Mouse (Mus musculus) frontal cortex, adult 2 months (tissue): ENCODE measurements around the gene Palmd. TPM values are rescaled to one million over a fixed set of nuclear protein-coding genes. Genes with fewer than 3 reads are reported as not detected.
A peak's percentile ranks its signal among the peaks of the same experiment; 100 is the strongest.

ENCODE experiments used
- DNase-seq, 2 experiments: peaks; one replicate each; pipeline ENCODE4 v3.0.0; 2022; ENCODE audit warnings: low spot score in 1 of 2; ENCODE audit errors: extremely low spot score in 1 of 2
- polyA plus RNA-seq: library from polyadenylated mRNA; depleted of rRNA; stranded (reverse); fragments of >200 nt; gene quantifications from 2 replicates; pipeline ENCODE4 v1.2.3, GENCODE M21; 2012

Palmd gene
- polyA plus RNA-seq, 1 experiment = 12.8 TPM

DNA sequence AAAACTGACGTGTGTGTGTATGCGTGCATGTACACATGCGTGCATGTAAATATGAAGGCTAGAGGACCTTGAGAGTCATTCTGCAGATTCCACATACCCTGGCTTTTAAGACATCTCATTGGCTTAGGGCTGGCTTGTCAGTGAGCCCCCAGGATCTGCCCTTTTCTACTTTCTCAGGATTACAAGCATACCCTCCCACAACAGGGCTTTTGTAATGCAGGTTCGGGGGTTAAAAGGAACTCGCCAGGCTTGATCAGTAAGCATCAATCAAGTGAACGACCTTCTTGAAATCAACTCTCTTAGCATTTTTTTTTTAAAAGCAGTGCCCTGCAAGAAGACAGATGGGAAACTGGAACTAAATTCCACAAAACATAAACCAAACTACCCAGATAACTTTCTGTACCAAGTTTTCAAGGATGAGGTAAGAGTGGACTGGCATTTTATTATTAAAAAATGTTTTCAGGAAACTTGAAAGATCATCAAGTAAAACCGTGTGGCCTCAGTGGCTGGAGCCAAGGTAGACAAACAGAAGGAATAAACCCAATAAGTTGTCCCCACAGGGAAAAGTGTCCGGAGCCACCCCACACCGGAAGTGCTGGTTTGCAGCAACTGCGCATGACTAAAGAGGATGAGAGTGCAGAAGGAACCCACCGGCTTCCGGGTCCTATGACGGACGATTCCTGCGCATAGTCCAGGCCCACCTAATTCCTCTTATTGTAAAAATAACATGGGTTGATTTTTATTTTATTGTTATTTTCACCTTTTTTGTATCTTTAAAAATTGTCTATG, 7.2 kb downstream of the Palmd start:
- no peak for DNase-seq

GRCm38 (mm10) chr3:116960414-116960813, 8.4 kb downstream of the Palmd start:
- DNase-seq = no peak

DNA sequence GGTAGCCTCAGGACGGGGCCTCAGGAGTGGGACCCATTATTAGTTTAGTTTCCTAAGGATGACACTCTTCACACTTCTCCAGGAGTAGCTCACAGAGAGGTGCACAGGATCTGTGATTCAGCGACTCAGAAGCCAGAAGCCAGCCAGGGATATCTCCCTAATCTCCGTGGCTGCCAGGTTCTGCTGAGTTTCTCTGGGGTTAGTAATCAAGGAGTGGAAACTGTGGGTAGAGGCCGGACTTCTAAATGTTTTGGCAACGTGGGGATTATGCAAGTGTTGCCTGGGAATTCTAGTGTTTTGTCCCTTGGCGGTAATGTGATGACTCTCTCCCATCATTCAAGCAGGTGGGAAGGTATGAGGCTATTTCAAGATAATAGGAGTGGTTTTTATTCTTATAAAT, 13.7 kb downstream of the Palmd start:
- DNase-seq = no peak

GRCm38 (mm10) chr3:116953366-116953765, 15.4 kb downstream of the Palmd start:
- no peak for DNase-seq

DNA sequence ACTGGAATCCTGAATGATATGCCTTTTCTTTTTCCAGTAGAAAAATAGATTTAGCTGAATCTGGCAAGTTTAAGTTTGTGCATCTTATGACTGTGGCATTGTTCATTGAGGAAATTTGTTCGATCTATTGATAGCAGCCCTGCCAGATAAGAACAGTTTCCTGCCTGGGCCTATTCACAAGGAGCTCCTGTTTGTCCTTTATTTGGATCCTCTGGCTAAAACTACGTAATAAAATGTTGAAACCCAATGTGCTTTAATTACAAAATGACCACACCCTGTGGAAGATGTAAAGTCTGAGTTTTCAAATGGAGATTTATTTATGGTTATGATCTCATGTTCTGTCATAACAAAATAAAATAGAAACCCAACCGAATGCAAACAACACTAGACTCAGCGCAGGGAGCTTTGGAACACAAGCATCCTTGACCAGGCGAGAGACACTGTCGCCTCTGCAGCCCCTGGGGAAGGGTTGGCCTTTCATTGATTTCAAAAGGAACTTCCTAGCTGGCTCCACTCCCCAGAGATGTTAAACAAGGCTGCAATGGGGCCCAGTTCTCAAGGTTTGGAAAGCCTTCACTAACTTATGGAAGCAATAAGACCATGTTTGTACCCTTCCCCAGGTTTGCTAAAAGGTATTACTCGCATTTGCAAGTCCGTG, 16.4 kb downstream of the Palmd start:
- no peak for DNase-seq

DNA sequence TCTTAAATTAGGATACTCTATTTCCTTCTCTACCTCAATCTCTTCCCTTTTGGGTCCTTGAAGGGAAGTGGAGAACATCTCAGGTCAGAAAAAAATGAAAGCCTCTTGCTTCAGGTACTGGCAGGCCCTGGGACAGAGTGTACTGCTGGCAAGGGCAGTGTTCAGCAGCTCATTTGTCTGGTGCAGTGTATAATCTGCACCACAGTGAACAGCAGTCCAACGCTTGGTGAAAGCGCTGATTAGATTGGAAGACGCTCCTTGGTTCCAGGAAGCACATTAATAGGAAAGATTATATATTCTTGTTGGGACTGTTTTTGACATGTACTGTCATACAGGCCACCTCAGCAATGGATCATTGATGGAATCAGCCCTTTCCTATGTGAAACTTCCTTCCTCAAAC, 17.3 kb downstream of the Palmd start:
- no peak for DNase-seq

DNA sequence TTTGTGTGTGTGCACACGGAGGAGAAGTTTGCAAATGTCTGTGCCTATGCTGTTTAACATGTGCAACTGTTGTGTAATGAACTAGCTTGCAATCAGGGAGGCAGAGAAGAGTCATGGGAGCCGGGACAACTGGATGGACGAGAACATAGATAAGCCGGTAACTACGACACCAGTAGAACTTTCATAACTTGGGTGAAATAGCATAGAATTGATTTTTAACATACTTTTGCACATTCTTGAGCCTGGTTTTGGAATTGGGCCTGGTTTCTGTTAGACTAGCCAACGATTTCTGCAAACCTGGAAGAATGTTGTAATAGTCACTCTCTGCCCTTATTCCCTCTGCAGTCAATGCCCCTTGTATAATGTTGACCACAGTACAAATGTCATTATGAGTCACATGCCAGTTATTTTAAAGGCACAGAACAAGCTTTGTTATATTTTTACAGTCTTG, 18.1 kb downstream of the Palmd start:
- no peak for DNase-seq

DNA sequence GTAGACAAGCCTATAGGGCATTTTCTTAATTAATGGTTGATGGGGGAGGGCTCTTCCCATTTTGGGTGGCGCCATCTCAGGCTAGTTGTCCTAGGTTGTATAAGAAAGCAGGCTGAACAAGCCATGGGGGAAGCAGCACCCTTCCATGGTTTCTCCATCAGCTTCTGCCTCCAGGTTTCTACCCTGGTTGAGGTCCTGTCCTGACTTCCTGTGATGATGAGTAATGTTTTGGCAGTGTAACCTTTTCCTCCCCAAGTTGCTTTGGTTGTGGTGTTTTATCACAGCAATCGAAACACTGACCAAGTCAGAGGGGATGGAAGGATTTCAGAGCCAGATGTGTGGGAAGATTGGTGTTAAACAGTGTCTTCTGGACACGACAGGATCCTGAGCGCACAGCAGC, 22.3 kb downstream of the Palmd start:
- DNase-seq = no peak

GRCm38 (mm10) chr3:116943422-116943821, 25.4 kb downstream of the Palmd start:
- DNase-seq = peak in 1 of 2 experiments; percentile 75

DNA sequence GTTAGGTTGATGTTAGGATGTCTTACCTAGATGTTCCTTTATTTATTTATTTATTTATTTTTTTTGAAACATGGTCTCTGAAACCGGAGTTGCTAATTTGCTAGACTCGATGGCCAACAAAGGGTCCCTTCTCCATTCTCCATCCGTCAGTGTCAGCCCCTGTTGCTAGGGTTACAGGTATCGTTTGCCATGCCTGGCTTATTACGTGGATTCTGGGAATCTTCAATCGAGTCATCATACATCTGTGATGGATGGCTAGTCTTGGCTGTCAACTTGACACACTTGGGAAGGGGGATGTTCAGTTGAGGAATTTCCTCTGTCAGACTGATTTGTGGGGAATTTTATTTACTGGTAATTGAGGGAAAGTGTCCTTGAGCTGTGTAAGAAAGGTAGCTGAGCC, 26.0 kb downstream of the Palmd start:
- no peak for DNase-seq

DNA sequence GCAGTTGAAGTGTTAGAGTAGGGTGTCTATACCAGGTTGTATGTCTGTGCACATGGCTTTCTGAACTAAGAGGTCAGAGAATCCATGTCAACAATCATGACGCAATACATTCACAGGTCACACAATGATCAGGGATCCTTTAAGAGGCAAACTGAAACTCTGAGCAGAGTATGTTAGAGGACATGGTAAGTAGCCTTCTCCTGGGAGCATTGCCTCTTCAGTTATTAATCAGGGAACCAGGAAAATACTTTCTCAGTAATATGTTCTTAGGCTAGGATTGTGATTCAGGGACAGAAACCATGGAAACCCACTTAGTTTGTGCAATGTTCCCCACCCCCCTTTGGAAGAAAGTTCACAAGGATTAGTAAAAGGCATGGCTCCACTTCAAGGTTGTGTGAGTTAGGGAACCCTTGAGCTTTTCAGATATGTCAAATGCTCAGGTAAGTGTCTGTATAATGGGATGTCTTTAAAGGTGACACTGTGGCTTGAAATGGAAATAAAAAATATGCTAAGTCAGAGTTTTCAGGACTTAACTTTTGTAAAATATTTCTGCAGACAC, 27.1 kb downstream of the Palmd start:
- DNase-seq = no peak

- DNase-seq = peak; percentile 59 to 74
Observed at GRCm38 (mm10) chr3:116940804-116941558, 27.8 kb downstream of the Palmd start.

DNA sequence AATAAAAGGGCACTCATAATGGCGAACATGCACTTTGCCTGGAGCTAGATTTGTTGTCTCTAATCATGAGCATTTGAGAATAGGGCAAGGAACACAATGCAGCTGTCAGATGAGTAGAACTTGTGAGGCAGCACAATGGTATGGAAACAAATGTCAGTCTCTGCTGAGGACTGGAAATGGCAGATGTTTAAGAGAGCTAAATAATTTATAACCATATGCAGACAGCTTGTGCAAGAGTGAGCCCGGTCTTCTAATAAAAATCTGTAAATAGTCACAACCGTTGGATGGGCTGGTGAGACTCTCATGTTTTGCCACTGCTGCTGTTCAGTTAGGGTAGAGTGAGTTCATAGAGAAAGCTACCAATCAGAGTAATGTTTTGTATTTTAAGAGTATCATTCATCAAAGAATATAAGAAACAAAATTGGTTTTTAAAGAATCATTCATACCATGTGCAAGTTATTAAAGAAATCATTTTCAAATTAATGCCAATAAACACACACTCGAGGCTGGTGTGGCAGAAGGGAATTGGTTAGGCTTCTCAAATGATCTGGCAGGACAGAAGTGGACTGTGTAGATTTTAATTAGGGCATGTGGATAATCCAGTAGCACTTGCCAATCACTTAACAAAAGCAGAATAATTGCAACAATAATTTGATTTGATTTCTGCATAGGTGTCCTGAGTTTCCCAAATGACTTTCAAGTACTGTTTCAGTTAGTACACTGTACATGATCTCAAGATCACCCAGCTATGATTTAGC, 31.7 kb downstream of the Palmd start:
- DNase-seq = no peak

GRCm38 (mm10) chr3:116933158-116933557, 35.6 kb downstream of the Palmd start:
- DNase-seq = no peak

DNA sequence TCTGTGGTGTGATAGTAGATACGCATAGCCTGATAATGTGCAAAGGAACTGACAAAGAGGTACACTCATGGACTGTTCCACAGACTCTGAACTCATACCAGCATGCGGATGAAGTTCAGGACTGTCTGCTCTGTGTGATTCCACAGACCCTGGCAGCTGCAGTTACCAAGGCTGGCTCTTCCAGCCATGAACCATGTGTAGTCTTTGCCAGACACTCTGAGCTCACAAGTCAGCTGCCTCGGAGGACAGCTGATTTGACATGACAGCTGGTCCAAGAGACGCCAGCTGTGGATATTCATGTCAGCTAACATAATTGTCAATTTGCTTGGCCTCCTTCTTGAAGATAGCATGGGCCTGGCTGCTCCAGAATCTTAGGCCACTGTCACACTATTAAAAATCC, 39.8 kb downstream of the Palmd start:
- DNase-seq = no peak

- no peak for DNase-seq
Observed at GRCm38 (mm10) chr3:116923042-116923441, 45.7 kb downstream of the Palmd start.

DNA sequence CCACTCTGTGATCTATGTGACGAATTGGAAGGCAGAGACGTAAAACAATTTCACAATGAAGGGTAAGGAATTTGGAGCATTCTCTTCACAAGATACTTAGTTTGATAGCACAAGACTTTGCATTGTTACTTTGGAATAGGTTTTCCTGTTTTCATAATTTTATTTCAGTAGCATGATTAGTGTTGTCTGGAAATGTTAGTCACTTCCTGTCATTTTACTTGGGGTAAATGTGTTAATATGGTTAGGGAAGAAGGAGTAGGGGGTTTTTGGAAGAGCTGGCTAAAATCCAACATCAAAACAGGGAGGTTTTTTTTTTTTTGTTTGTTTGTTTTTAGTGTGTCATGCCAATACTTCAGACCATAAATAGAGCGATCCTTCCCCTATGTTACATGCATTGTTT, 47.3 kb downstream of the Palmd start:
- no peak for DNase-seq

DNA sequence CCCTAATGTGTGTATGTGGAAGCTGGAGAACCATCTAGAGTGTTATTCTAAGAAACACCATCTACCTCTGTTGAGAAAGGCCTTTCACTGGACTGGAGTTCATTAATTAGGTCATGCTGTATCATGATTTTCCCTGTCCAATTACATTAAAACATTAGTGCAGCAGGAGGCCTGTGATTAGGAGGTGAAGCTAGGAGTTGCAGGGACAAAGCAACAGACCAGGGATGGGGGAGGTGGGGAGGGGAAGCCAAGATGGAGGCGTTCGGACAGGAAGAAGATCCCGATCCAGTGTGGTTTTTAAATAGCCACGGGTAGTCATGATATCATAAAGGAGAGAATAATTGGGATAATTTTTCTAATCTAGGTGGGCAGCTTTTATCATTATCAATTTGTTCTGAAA, 51.8 kb downstream of the Palmd start:
- DNase-seq = no peak

DNA sequence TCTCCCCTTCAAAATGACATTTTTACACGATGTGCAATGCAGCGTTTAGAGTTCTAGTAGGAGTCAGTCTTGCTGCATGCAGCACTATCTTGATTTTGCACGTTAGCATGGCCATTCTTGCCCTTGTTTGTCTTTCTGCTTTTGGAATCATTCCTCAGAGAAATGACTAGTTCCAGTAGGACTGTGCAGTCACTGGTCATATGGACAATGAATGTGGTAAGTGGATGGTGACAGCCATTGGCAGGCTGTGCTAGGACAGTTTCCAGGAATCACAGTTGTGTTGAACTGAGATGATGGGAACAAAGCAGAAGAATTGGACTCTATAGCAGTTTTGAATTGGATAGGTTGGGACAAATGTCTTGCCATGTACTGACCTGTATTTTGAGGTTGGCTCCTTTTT, 53.9 kb downstream of the Palmd start:
- DNase-seq = no peak

DNA sequence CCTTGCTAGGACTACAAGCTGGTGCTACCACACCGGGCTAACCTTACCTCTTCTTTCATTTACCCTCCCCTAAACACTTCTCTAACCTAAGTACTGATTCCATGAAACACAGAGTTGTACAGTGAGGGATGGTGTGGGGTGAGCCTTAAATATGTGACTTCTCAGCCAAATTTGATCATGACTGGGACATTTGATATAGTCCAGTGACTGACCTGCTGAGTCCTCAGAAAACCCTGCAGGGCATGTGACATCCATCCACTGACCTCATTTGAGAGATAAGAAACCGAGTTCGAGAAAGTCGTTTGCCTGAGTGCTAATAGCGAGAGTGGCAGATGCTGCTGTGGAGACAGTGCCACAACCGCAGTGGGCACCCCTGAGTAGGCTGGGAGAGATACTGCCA, 54.4 kb downstream of the Palmd start:
- no peak for DNase-seq
